ENCODE assay signal across 18 mouse cellular contexts in the genomic region with DNA sequence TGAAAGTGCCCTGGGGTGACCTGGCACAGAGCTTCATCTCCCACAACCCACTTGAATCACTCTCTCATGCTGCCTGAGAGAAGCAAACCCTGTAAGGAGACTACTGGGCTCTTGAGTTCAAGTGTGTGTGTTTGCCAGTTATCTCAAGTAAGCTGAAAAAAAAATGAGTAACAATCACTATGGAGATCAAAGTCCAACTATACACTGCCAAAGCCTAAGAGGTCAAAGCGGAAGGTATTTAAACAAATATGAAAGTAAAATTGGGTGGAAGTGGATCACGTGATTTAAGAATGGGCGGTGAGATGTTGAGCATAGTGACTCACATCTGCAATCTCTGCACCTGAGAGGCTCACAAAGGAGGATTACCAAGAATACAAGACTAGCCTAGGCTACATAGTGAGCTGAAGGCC. TPM values are rescaled to one million over a fixed set of nuclear protein-coding genes. Genes with fewer than 3 reads are reported as not detected.
A peak's percentile ranks its signal among the peaks of the same experiment; 100 is the strongest.
DNase-seq lines count a peak whose midpoint lies in the region; ATAC-seq and TF ChIP-seq lines count a peak whose summit lies in the region.
"Had no signal": no experiment of that assay in that cellular context is flagged by ENCODE, and none has a peak within 500 bp of the region (broad histone marks: within the 10 kb centered on the region; RNA-seq: fewer than 3 reads in every experiment).

No protein-coding gene starts in this region.

- TF ChIP-seq CTCF in liver, adult 2 months (IDR thresholded peaks at IDR 0.05; ENCODE audit: low read depth, low read length) = no peak
- TF ChIP-seq CTCF in lung, embryonic 14.5 days (IDR thresholded peaks at IDR 0.05; ENCODE audit: low read depth) = no peak

- no peak for TF ChIP-seq POLR2A in liver, adult 2 months (IDR thresholded peaks at IDR 0.05; ENCODE audit: extremely low read depth, insufficient read depth, low read length)

- H3K79me2 ChIP-seq in liver, adult 2 months (ENCODE audit: control insufficient read depth, insufficient read depth, low read length) = no peaks in the 10 kb centered on the region

- H3K4me3 ChIP-seq in liver, adult 2 months (ENCODE audit: insufficient read depth, low read depth, low read length) = no peak overlapping the region
- no peak overlapping the region for H3K4me3 ChIP-seq in liver, embryonic 11.5 days (ENCODE audit: low read depth, low read length)
- no peak overlapping the region for H3K4me3 ChIP-seq in lung, embryonic 14.5 days (ENCODE audit: low read depth, low read length)
- H3K4me3 ChIP-seq in forebrain, embryonic 10.5 days = no peak overlapping the region
- H3K4me3 ChIP-seq: layer of hippocampus, adult 2 months had no signal

- H3K9ac ChIP-seq in liver, adult 2 months (ENCODE audit: low read depth, low read length) = no peak overlapping the region
- H3K9ac ChIP-seq in liver, embryonic 11.5 days (ENCODE audit: low read depth, low read length) = no peak overlapping the region
- no peak overlapping the region; the same call in 1 of the 2 replicates for H3K9ac ChIP-seq in lung, embryonic 14.5 days
- H3K9ac ChIP-seq: liver, embryonic 14.5 days had no signal

- no peaks in the 10 kb centered on the region for H3K9me3 ChIP-seq in liver, embryonic 11.5 days (ENCODE audit: control insufficient read depth, low read length)
- H3K9me3 ChIP-seq in lung, embryonic 14.5 days (ENCODE audit: low read depth, low read length) = no peaks in the 10 kb centered on the region
- H3K9me3 ChIP-seq in forebrain, embryonic 10.5 days = no peaks in the 10 kb centered on the region

- H3K36me3 ChIP-seq in liver, adult 2 months (ENCODE audit: control insufficient read depth, insufficient read depth, low read length) = no peaks in the 10 kb centered on the region
- H3K36me3 ChIP-seq in liver, embryonic 11.5 days (ENCODE audit: control insufficient read depth, insufficient read depth, low read length) = peaks cover 6% of the 10 kb centered on the region; the same call in 1 of the 2 replicates
- H3K36me3 ChIP-seq in lung, embryonic 14.5 days (ENCODE audit: insufficient read depth) = peaks cover 12% of the 10 kb centered on the region
- H3K36me3 ChIP-seq in forebrain, embryonic 10.5 days (replicated peaks) = peaks cover 90% of the 10 kb centered on the region

- WGBS in liver, adult 2 months = 51% methylated on average over 3 of the region's 3 CpGs
- 94% methylated on average over 3 of the region's 3 CpGs for WGBS in liver, embryonic 11.5 days
- 51% methylated on average over 3 of the region's 3 CpGs for WGBS in lung, embryonic 14.5 days
- WGBS in forebrain, embryonic 10.5 days = 96% methylated on average over 3 of the region's 3 CpGs

- peaks cover 3% of the 10 kb centered on the region; the same call in 1 of the 2 replicates for H3K27me3 ChIP-seq in liver, adult 2 months (ENCODE audit: control insufficient read depth, insufficient read depth, low read length)
- H3K27me3 ChIP-seq in liver, embryonic 11.5 days (replicated peaks; ENCODE audit: control insufficient read depth, insufficient read depth, low read length) = no peaks in the 10 kb centered on the region
- H3K27me3 ChIP-seq in lung, embryonic 14.5 days (ENCODE audit: insufficient read depth, low read length) = no peaks in the 10 kb centered on the region
- H3K27me3 ChIP-seq in forebrain, embryonic 10.5 days (ENCODE audit: poor library complexity, severe bottlenecking) = no peaks in the 10 kb centered on the region
- H3K27me3 ChIP-seq: Patski had no signal

- no peak for ATAC-seq in liver, embryonic 11.5 days (replicated peaks; ENCODE audit: low FRiP score)
- ATAC-seq in lung, embryonic 14.5 days (ENCODE audit: insufficient read depth) = peak; percentile 66
- no peak for ATAC-seq in frontal cortex, adult (ENCODE audit: low TSS enrichment)
- ATAC-seq in megakaryocyte progenitor cell, adult 5-6 weeks (replicated peaks; ENCODE audit: poor library complexity) = no peak
- ATAC-seq: hindbrain, postnatal 0 days; midbrain, embryonic 16.5 days; Patski had no signal

- DNase-seq in liver, adult 2 months (ENCODE audit: extremely low read depth, low read depth, low spot score) = peak; percentile 24
- DNase-seq in liver, embryonic 11.5 days (ENCODE audit: low spot score) = no peak
- DNase-seq in lung, embryonic 14.5 days = peak; percentile 50
- peak; percentile 42 to 64 for DNase-seq in lung, postnatal 4 days
- DNase-seq in cerebellum, postnatal 36 days = no peak
- no peak for DNase-seq in forebrain, embryonic 10.5 days (ENCODE audit: extremely low spot score, low spot score)
- DNase-seq: cerebellum, adult 8-10 months; gastrocnemius, postnatal 14 days; heart, postnatal 36 days; thymus, postnatal 14 days had no signal

- no peak overlapping the region for H3K27ac ChIP-seq in liver, adult 2 months (replicated peaks; ENCODE audit: insufficient read depth, low read depth, low read length)
- no peak overlapping the region for H3K27ac ChIP-seq in liver, embryonic 11.5 days (ENCODE audit: low read depth, low read length)
- H3K27ac ChIP-seq in lung, embryonic 14.5 days (ENCODE audit: low read depth) = no peak overlapping the region
- no peak overlapping the region for H3K27ac ChIP-seq in forebrain, embryonic 10.5 days
- H3K27ac ChIP-seq: hindbrain, postnatal 0 days; layer of hippocampus, adult 2 months; liver, embryonic 14.5 days had no signal

- H3K4me2 ChIP-seq in liver, embryonic 11.5 days = no peak overlapping the region
- no peak overlapping the region for H3K4me2 ChIP-seq in lung, embryonic 14.5 days
- H3K4me2 ChIP-seq: heart, embryonic 11.5 days had no signal

- H3K4me1 ChIP-seq in liver, adult 2 months (ENCODE audit: control insufficient read depth, insufficient read depth, low read length) = no peaks in the 10 kb centered on the region
- peaks cover 8% of the 10 kb centered on the region for H3K4me1 ChIP-seq in liver, embryonic 11.5 days (replicated peaks; ENCODE audit: control insufficient read depth, insufficient read depth, low read length)
- peaks cover 11% of the 10 kb centered on the region; the same call in 1 of the 2 replicates for H3K4me1 ChIP-seq in lung, embryonic 14.5 days (ENCODE audit: insufficient read depth)
- peaks cover 18% of the 10 kb centered on the region for H3K4me1 ChIP-seq in forebrain, embryonic 10.5 days

RNA-seq across cellular contexts. Expression of a gene that starts 9.4 kb away (rescaled TPM):
- total RNA-seq in liver, adult 2 months (2014; rRNA removed) = 1.1 and 1.5 TPM in 2 replicates
- polyA plus RNA-seq in liver, adult 2 months (2012; rRNA removed) = 0.35 and 0.50 TPM in 2 replicates
- polyA plus RNA-seq in liver, embryonic 11.5 days (2014; fragmentation: Nextera tagmentation; extraction: Ambion mirVana) = 6.7 and 7.1 TPM in 2 replicates
- polyA plus RNA-seq in lung, embryonic 14.5 days (2014; fragmentation: Nextera tagmentation; extraction: Ambion mirVana) = 9.1 and 12.1 TPM in 2 replicates
- 26.7 and 28.5 TPM in 2 replicates for total RNA-seq in megakaryocyte progenitor cell, adult 5-6 weeks (2015)
- 25.9 and 30.7 TPM in 2 replicates for total RNA-seq in megakaryocyte progenitor cell, adult 5-6 weeks (2017)
- 19.7 and 19.8 TPM in 2 replicates for polyA plus RNA-seq in forebrain, embryonic 10.5 days (2016; fragmentation: Nextera tagmentation; extraction: Ambion mirVana)

Comparison
In these comparisons a context has a peak if more than half of its experiments do, and no peak if none do; other contexts are left out.
1. DNase-seq: peak in liver, adult 2 months (single experiment), lung, embryonic 14.5 days (single experiment) and lung, postnatal 4 days (2 of 2); none in liver, embryonic 11.5 days (single experiment), cerebellum, postnatal 36 days (0 of 2) and forebrain, embryonic 10.5 days (single experiment).